Mouse (Mus musculus): ENCODE measurements around the gene Banp. TPM values are rescaled to one million over a fixed set of nuclear protein-coding genes. Genes with fewer than 3 reads are reported as not detected.

Gene Banp
- polyA plus RNA-seq, 1 experiment, result 28.3 TPM

DNA sequence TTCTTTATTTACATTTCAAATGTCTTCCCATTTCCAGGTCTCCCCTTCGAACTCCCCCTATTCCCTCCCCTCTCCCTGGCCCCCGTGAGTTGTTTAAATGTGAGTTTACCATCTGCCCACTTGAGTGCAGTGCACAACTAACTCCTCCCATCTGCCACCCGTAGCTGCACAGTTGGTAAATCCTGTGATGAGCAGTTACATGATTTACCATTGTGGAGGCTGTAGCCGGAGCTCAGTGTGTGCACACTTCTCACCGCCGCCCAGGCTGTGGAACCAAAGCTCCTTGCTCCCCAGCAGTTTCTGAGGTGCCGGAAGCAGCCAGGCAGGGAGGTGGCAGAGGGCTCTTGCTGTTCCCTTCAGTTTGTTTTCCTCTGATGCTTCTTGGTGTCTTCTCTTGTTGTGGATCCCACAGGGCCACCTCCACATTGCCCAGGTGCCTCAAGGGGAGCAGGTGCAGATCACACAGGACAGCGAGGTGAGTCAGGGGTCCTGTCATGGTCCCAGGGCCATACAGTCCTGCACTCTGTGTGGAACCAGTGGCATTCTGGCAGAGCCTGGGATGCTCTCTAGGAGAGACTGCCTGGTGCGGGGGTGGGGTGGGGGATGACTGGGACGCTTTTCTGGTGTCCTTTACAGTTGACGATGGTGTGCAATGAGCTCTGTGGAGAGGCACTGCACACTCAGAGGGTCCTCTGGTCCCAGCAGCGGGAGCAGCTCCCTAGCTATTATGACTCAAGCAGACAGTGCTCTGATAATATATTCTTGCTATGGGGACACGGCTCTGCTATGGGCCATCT is 57.3 kb downstream of the Banp start:
- 87% methylated on average over 13 of the region's 13 CpGs for WGBS
- DNase-seq (ENCODE audit: low read depth, low spot score), result no peak

- no peak for DNase-seq (ENCODE audit: low read depth, low spot score)
Measured at GRCm38 (mm10) chr8:122008395-122008794, 58.8 kb downstream of the Banp start.

DNA sequence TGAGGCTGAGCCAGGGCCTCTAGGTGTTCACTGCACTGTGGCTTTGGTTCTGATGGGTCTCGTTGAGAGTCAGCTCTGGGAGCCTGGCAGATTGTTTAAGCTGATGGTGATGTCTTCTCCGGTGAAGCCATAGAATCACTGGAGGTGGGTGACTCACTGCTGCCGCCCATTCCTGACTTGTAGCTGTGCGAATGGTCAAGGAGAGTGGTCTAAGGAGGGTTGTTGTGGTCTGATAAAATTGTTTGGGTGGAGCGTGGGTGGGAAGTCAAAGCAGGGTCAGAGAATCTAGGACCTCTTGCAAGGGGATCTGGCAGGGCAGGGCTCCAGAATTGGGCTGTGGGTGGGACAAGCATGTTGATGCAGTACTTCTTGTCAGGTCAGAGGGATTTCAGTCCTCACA is 61.1 kb downstream of the Banp start:
- DNase-seq (ENCODE audit: low read depth, low spot score), result no peak
- WGBS, result 90% methylated on average over 5 of the region's 5 CpGs

More at GRCm38 (mm10) chr8:122008395-122008794, 58.8 kb downstream of the Banp start:
- WGBS, result 90% methylated on average over 5 of the region's 5 CpGs

DNA sequence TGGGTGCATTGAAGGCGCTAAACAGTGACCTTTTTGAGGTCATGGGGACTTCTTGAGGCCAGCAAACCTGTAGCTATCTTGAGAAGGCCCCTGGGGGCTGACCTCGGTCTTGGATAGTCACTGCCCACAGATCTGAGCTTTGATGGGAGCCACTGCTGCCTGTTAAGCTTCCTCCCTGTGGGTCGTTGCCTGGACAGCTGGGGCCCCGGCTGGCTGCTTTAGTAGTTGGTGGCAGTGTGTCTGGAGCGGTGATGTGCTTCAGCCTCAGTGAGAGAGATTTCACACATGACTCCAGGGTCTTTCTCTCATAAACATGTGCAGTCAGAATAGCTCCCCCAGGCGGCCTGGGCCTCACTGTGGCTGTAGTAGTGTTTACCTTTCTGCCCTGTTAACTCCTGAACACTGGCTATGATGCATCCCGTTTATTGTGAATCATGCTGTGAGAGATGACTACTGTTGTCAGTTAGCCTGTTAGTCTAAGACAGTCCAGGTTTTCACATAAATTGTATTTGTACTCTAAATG is 61.6 kb downstream of the Banp start:
- no peak for DNase-seq (ENCODE audit: low read depth, low spot score)
- WGBS, result 63% methylated on average over 7 of the region's 7 CpGs

DNA sequence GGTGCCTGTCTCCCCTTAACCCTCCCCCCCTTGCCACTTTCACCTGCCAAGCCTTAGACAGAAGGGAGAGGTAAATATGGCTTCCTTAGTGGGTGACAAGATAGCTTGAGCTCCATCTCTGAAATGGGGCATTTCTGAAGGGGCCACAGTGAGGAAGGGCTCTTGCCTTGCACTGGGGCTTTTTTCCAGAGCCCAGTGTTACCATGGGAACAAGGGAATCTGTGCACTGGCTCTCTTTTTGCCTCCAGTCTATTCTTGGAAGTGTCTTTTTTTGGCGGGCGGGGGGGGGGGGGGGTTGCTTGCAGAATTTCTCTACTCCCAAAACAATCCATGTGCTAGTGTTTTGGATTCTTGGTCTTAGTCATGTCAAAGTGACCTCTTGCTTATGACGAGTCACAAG is 65.1 kb downstream of the Banp start:
- WGBS, result 74% methylated on average over 3 of the region's 3 CpGs
- DNase-seq (ENCODE audit: low read depth, low spot score), result no peak

- WGBS, result 79% methylated on average over 22 of the region's 22 CpGs
- DNase-seq (ENCODE audit: low read depth, low spot score), result no peak
Measured at GRCm38 (mm10) chr8:122018046-122018831, 68.7 kb downstream of the Banp start.

DNA sequence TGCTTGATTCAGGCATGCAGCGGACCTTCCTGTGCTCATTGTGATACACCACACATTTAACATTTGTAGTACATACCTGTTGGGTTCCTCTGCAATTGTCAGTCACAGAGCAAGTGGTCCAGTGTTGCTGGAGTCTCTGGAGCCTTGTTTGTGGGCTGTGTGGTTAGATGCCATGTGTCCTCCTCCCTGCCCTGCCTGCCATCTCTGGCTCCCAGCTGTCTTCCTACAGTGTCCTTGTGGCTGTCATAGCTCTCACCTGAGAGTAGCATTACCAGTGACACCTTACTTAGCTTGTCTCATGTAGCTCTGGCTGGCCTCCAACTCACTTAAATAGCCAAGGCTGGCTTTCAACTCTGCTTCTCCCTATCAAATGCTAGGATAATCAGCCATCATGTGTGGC is 69.6 kb downstream of the Banp start:
- DNase-seq (ENCODE audit: low read depth, low spot score), result no peak
- 100% methylated on average over 1 of the region's 1 CpGs for WGBS

DNA sequence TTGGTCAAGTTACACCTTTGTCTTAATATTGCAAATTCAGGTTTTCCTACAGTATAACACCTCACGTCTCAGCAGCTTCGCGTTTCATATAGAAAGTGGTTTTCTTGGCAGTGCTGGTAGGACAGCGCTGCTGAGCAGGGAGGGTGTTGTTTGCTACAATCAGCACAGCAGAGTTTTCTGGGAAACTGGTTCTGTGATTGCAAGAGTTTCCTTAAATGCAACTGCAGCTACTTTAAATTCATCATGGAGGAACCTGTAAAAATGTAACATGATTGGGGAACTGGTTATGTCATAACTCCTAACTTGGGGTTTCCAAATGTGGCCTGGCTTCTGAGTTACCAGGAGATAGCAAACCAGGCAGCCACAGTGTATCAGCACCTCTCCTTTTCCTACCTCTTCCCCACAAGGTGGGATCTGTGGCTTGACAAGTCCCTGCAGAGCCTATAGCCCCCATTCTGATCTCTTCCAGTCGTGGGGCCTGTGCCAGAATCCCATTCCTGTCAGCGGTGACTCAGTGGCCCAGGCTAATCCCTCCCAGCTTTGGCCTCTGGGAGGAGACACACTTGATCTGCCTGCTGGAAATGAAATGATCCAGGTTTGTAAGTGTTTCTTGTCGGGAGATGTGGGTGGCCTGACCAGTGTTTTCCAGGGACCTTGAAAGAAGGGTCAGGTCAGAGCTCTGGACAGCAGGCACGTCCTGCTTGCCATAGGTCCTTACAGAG is 70.7 kb downstream of the Banp start:
- DNase-seq (ENCODE audit: low read depth, low spot score), result no peak

GRCm38 (mm10) chr8:122021725-122022124 is 72.2 kb downstream of the Banp start:
- no peak for DNase-seq (ENCODE audit: low read depth, low spot score)
- 31% methylated on average over 2 of the region's 2 CpGs for WGBS

More for the DNA sequence above, 70.7 kb downstream of the Banp start:
- 82% methylated on average over 8 of the region's 8 CpGs for WGBS

GRCm38 (mm10) chr8:122022274-122022673 is 72.7 kb downstream of the Banp start:
- 76% methylated on average over 6 of the region's 6 CpGs for WGBS
- DNase-seq (ENCODE audit: low read depth, low spot score), result no peak

DNA sequence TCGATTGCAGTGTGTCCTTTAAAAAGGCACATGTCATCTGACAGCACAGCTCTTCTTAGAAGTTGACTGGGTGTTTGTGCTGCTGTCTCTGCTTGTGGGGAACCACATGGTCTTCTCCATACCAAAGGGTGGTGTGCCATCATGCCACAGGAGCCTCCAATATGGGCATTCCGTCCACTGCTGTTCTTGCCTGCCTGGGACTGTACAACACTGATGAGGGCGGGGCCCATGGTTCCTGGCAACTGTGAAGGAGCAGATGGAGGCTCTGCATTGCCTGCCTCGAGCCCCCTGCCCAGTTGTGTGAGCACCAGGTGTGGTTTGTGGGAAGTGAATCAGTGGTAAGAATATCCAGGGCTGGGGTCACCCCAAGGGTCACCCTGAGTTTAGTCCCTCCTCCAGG is 73.2 kb downstream of the Banp start:
- no peak for DNase-seq (ENCODE audit: low read depth, low spot score)
- 66% methylated on average over 4 of the region's 4 CpGs for WGBS

- WGBS, result 93% methylated on average over 9 of the region's 9 CpGs
- DNase-seq (ENCODE audit: low read depth, low spot score), result no peak
Measured at GRCm38 (mm10) chr8:122025546-122025945, 76.0 kb downstream of the Banp start.

DNA sequence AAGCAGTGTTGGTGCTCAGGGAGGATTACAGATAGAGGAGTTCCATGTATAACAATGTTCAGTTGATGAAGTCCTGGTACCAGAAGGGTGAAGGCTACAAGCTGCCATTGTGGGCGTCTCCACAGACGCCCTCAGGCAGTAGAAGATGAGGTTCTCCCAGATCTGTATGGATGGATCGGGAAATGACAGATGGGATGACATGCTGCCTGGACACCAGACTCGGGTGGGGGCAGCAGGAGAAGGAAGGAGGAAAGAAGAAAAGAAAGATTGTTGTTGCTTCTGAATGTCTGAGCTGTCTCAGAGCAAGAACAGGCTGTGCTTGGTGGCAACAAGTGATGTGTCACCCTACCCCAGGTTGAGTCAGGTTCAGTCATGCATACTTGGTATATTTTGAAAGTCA is 78.6 kb downstream of the Banp start:
- WGBS, result 84% methylated on average over 4 of the region's 4 CpGs
- DNase-seq (ENCODE audit: low read depth, low spot score), result no peak

DNA sequence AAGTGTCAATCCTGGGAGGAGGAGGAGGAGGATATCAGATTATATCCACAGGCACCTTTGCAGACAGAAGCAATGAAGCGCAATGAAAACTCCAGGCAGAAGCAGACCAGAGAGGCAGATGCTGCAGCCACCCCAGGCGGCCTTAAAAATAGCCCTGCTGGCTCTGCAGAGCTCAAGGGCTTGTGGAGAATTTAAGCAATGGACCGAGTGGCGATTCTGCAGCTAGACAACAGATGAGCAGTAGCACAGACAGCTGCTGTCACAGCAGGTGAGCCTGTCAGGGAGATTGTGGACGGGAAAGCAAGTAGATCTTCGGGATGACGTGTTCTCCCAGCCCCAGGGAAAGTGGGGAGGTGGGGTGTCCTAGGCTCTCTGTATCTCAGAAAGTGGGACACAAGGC is 81.4 kb downstream of the Banp start:
- 57% methylated on average over 7 of the region's 7 CpGs for WGBS
- DNase-seq (ENCODE audit: low read depth, low spot score), result no peak

DNA sequence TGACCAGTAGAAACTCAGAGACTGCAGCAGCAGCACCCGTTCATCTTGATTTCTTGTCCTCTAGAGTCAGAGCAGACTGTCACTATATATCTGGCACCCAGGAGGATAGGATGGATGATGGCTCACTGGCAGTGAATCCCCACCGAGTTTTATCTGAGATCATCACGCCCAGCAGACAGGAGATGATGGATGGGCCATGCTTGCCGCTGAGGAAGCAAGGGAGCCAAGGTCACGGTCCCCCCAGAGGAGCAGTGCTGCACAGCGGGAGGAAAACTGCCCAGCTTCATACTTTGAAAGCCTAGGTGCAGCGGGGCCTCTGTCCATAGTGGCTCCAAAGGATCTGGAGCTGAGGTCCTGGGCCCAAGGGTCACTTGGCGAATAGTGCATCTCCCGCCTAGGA is 83.2 kb downstream of the Banp start:
- WGBS, result 35% methylated on average over 9 of the region's 9 CpGs
- DNase-seq (ENCODE audit: low read depth, low spot score), result no peak

DNA sequence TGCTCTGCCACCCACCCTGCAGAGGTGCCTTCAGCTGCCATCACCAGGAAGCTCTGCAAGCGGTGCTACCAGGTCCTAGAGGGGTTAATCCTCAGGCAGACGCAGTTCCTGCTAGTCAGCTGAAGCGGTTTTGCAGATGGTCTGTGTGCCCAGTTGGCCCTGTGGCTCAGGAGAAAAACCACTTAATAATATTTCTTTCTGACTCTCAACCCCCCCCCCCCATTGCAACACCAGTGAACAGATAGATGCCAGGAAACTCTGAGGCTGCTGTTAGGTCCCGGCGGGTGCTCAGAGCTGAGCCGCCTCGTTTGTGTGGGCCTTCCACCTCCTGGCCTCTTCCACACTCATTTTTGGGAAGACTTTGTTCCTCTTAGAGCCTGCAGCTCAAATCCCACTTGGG is 86.0 kb downstream of the Banp start:
- 63% methylated on average over 7 of the region's 7 CpGs for WGBS

DNA sequence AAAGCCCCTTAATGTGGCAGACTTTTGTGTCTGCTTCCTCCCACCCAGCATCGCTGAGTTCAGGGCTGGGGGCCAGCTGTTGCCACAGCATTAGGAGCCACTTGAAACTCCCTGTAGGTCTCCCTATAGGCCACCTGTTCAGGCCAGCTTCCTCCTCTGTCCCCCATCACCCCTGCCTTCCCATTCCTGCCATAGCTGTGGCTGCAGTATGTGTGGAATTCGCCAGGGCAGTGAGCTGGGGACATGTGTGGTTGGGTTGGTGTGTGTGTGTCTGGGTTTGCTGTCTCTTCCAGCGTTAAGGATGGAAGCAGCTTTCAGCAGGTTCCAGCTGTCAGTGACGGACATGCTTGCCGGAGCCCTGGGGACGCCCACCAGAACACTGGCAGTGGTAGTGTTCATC is 86.8 kb downstream of the Banp start:
- no peak for DNase-seq (ENCODE audit: low read depth, low spot score)
- 80% methylated on average over 6 of the region's 6 CpGs for WGBS

More for the DNA sequence above, 86.0 kb downstream of the Banp start:
- no peak for DNase-seq (ENCODE audit: low read depth, low spot score)

GRCm38 (mm10) chr8:122037279-122037678 is 87.7 kb downstream of the Banp start:
- WGBS, result 50% methylated on average over 7 of the region's 7 CpGs
- no peak for DNase-seq (ENCODE audit: low read depth, low spot score)

- 86% methylated on average over 6 of the region's 6 CpGs for WGBS
- DNase-seq (ENCODE audit: low read depth, low spot score), result no peak
Measured at GRCm38 (mm10) chr8:122038076-122038475, 88.5 kb downstream of the Banp start.

- DNase-seq (ENCODE audit: low read depth, low spot score), result no peak
- WGBS, result 70% methylated on average over 4 of the region's 4 CpGs
Measured at GRCm38 (mm10) chr8:122039452-122039851, 89.9 kb downstream of the Banp start.
